Mouse (Mus musculus) lung, postnatal 0 days (tissue): ENCODE measurements around the gene Gm10097. TPM values are rescaled to one million over a fixed set of nuclear protein-coding genes. Genes with fewer than 3 reads are reported as not detected.

Source experiments
- ATAC-seq: fragments of 200-750 bp; cut with Nextera tagmentation; 2 replicates; pipeline ENCODE4 v1.8.0; 2017; ENCODE audit warnings: moderate library complexity
- DNase-seq: peaks from one replicate; pipeline ENCODE4 v3.0.0-alpha.2; 2016; ENCODE audit warnings: low spot score
- H3K27ac ChIP-seq: fragments of 300-500 bp; sonication (generic); 2 replicates; pipeline ENCODE4 v1.5.1; 2014; ENCODE audit warnings: antibody characterized with exemption, mild to moderate bottlenecking, low read length, mixed read lengths
- H3K27me3 ChIP-seq: fragments of 300-500 bp; sonication (generic); replicated peaks from 2 replicates; pipeline ENCODE4 v1.6.1; 2014; ENCODE audit warnings: low read length, mixed read lengths; ENCODE audit not compliant: insufficient read depth
- H3K36me3 ChIP-seq: fragments of 300-500 bp; sonication (generic); 2 replicates; pipeline ENCODE4 v1.6.1; 2014; ENCODE audit warnings: low read length, mixed read lengths; ENCODE audit not compliant: insufficient read depth
- H3K4me1 ChIP-seq: fragments of 300-500 bp; sonication (generic); 2 replicates; pipeline ENCODE4 v1.6.1; 2014; ENCODE audit warnings: antibody characterized with exemption, low read depth, low read length, mixed read lengths; ENCODE audit not compliant: insufficient read depth
- H3K4me2 ChIP-seq: fragments of 300-500 bp; sonication (generic); replicated peaks from 2 replicates; pipeline ENCODE4 v1.6.1; 2014; ENCODE audit warnings: low read depth, mild to moderate bottlenecking, low read length, moderate library complexity, mixed read lengths
- H3K4me3 ChIP-seq: fragments of 300-500 bp; sonication (generic); 2 replicates; pipeline ENCODE4 v1.5.1; 2014; ENCODE audit warnings: low read depth, low read length
- H3K9ac ChIP-seq: fragments of 300-500 bp; sonication (generic); replicated peaks from 2 replicates; pipeline ENCODE4 v1.6.1; 2014; ENCODE audit warnings: low read depth, mild to moderate bottlenecking
- H3K9me3 ChIP-seq: fragments of 300-500 bp; sonication (generic); 2 replicates; pipeline ENCODE4 v1.6.1; 2016; ENCODE audit warnings: low read length, mixed read lengths
- CTCF ChIP-seq: IDR thresholded peaks from 2 replicates; pipeline ENCODE4 v1.5.1; 2016; ENCODE audit warnings: antibody characterized with exemption, mild to moderate bottlenecking
- EP300 ChIP-seq: IDR thresholded peaks from 2 replicates; pipeline ENCODE4 v1.6.1; 2016; ENCODE audit warnings: antibody characterized with exemption, mild to moderate bottlenecking, control low read depth
- WGBS: fragments of 180-500 bp; shearing (Covaris S2); extraction: QIAGEN DNeasy Blood & Tissue Kit; methylation state at CpG from one replicate; pipeline ENCODE4 v1.1.7; 2014; 5-methylcytosine and 5-hydroxymethylcytosine counted together
- polyA plus RNA-seq: library from polyadenylated mRNA; unstranded; fragments of >200 nt; fragmentation: Nextera tagmentation; extraction: Ambion mirVana; gene quantifications from 2 replicates; pipeline ENCODE4 v1.2.1, GENCODE M21; 2015

Gene Gm10097
- polyA plus RNA-seq, 1 experiment from 2014 or later: 0.10 TPM

DNA sequence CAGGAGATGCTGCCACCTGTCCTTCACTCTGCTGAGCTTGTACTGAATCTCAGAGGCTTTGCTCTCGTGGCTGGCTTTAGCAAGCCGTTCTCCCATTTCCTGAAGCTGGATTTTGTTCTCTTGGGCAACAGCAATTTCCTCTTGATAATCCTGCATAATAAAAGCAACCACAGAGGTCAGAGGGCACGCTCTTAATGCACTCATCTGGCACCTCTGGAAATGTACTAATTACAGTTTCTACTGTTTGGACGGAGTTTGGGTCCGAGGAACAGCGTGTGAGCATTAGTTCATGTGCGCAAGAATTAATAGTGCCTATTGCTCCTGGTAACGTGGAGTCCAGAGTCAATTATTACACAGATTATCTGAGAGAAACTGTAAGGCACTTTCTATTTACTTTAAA lies 3.1 kb downstream of the Gm10097 start:
- Histone ChIP-seq H3K27ac (no peak overlapping the region), H3K9ac (no peak overlapping the region), H3K27me3 (no peaks in the 10 kb centered on the region), H3K4me1 (no peaks in the 10 kb centered on the region), H3K4me3 (no peak overlapping the region), H3K4me2 (no peak overlapping the region), H3K36me3 (no peaks in the 10 kb centered on the region), H3K9me3 (no peaks in the 10 kb centered on the region)
- DNase-seq: no peak
- no peak for ATAC-seq
- TF ChIP-seq CTCF (no peak), EP300 (no peak)
- WGBS: 80% methylated on average over 8 of the region's 8 CpGs

GRCm38 (mm10) chr10:5075724-5076123 lies 6.7 kb downstream of the Gm10097 start:
- Histone ChIP-seq H3K4me3 (no peak overlapping the region), H3K4me2 (no peak overlapping the region), H3K27me3 (no peaks in the 10 kb centered on the region), H3K27ac (no peak overlapping the region), H3K9me3 (no peaks in the 10 kb centered on the region), H3K9ac (no peak overlapping the region), H3K4me1 (no peaks in the 10 kb centered on the region), H3K36me3 (no peaks in the 10 kb centered on the region)
- no peak for ATAC-seq
- no peak for TF ChIP-seq EP300
- TF ChIP-seq CTCF: no peak
- 75% methylated on average over 7 of the region's 7 CpGs for whole genome bisulfite sequencing
- no peak for DNase-seq

- ATAC-seq (peak; percentile 26), DNase-seq (peak; percentile 54)
- Histone ChIP-seq H3K9me3 (no peaks in the 10 kb centered on the region), H3K27ac (no peak overlapping the region), H3K27me3 (no peaks in the 10 kb centered on the region), H3K4me1 (no peaks in the 10 kb centered on the region), H3K36me3 (no peaks in the 10 kb centered on the region), H3K4me3 (no peak overlapping the region), H3K9ac (no peak overlapping the region), H3K4me2 (no peak overlapping the region)
- WGBS: 29% methylated on average over 9 of the region's 9 CpGs
- no peak for TF ChIP-seq CTCF
- TF ChIP-seq EP300: no peak
These were observed 11.0 kb downstream of the Gm10097 start for GRCm38 (mm10) chr10:5079945-5080468.

- Histone ChIP-seq H3K4me1 (no peaks in the 10 kb centered on the region), H3K9ac (no peak overlapping the region), H3K27me3 (no peaks in the 10 kb centered on the region), H3K4me2 (no peak overlapping the region), H3K27ac (no peak overlapping the region), H3K36me3 (0 out of 2 replicates have a peak, but pooled peaks cover 4% of the 10 kb centered on the region), H3K4me3 (no peak overlapping the region), H3K9me3 (no peaks in the 10 kb centered on the region)
- no peak for DNase-seq
- WGBS: 78% methylated on average over 6 of the region's 6 CpGs
- ATAC-seq: no peak
- TF ChIP-seq EP300: no peak
- TF ChIP-seq CTCF: no peak
These were observed 14.7 kb downstream of the Gm10097 start for GRCm38 (mm10) chr10:5083716-5084115.

DNA sequence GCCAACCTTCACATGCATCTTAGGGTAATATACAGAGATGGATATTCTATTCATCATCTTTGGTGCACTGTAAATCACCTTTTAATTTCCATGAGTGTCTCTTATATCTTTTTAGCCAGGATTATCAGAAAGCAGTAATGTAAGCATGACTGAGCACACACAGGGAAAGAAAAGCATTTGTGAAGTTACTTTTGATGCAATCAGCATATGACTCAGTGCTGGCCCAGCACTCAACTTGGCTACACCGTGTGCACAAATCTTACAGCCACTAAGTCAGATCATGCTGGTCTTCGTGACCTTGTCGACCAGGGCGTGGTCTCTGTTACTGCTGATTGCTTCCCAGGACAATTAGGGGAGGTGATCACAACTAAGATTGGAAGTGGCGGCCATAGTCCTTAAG lies 16.8 kb downstream of the Gm10097 start:
- DNase-seq (no peak), ATAC-seq (no peak)
- Histone ChIP-seq H3K4me3 (no peak overlapping the region), H3K4me2 (no peak overlapping the region), H3K9me3 (no peaks in the 10 kb centered on the region), H3K9ac (no peak overlapping the region), H3K4me1 (no peaks in the 10 kb centered on the region), H3K27ac (no peak overlapping the region), H3K36me3 (0 out of 2 replicates have a peak, but pooled peaks cover 4% of the 10 kb centered on the region), H3K27me3 (no peaks in the 10 kb centered on the region)
- 82% methylated on average over 5 of the region's 5 CpGs for WGBS
- TF ChIP-seq CTCF (no peak), EP300 (no peak)

DNA sequence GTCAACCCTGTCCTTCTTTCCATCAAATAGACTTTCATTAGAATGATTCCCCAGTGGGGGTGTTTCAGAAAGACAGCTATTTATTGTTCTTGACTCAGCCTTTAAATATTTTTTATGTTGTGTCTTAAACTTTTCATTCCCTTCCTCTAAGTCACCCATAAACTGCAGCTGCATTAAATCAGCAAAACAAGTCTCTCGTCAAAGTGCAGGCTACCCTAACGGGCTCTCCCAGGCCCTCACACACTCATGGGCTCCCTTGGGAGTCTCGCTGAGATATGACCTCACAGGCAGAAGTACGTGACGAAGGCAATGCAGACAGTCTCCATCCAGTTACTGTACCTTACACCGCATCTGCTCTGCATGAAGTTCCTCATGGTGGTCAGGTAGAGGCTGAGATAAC lies 17.3 kb downstream of the Gm10097 start:
- Histone ChIP-seq H3K36me3 (0 out of 2 replicates have a peak, but pooled peaks cover 4% of the 10 kb centered on the region), H3K27ac (no peak overlapping the region), H3K4me1 (no peaks in the 10 kb centered on the region), H3K27me3 (no peaks in the 10 kb centered on the region), H3K9ac (no peak overlapping the region), H3K9me3 (no peaks in the 10 kb centered on the region), H3K4me3 (no peak overlapping the region), H3K4me2 (no peak overlapping the region)
- WGBS: 79% methylated on average over 6 of the region's 6 CpGs
- DNase-seq (no peak), ATAC-seq (no peak)
- TF ChIP-seq CTCF (no peak), EP300 (no peak)

- no peak overlapping the region for H3K27ac ChIP-seq
These were observed 18.3 kb downstream of the Gm10097 start for GRCm38 (mm10) chr10:5087336-5087735.

More at GRCm38 (mm10) chr10:5087336-5087735, 18.3 kb downstream of the Gm10097 start:
- H3K4me3 ChIP-seq: no peak overlapping the region
- H3K4me1 ChIP-seq: no peaks in the 10 kb centered on the region
- ATAC-seq: no peak
- no peak overlapping the region for H3K4me2 ChIP-seq
- no peaks in the 10 kb centered on the region for H3K9me3 ChIP-seq
- TF ChIP-seq EP300: no peak
- no peak for TF ChIP-seq CTCF
- H3K36me3 ChIP-seq: 0 out of 2 replicates have a peak, but pooled peaks cover 4% of the 10 kb centered on the region
- 86% methylated on average over 7 of the region's 7 CpGs for WGBS
- no peak overlapping the region for H3K9ac ChIP-seq
- H3K27me3 ChIP-seq: no peaks in the 10 kb centered on the region
- no peak for DNase-seq
